Mouse (Mus musculus): ENCODE results near the gene Pif1.

Pif1 gene

GRCm38 (mm10) chr9:65558806-65559205, 28.2 kb upstream of the Pif1 start:
- intact Hi-C loops (cut with DNase I), result no loop called here

- intact Hi-C loops (cut with DNase I), result no loop called here
These were observed 25.9 kb upstream of the Pif1 start for GRCm38 (mm10) chr9:65561016-65561415.

GRCm38 (mm10) chr9:65562081-65562506, 24.9 kb upstream of the Pif1 start:
- intact Hi-C loops (cut with DNase I), result no loop called here

GRCm38 (mm10) chr9:65563073-65563472, 23.9 kb upstream of the Pif1 start:
- intact Hi-C loops (cut with DNase I), result no loop called here

- intact Hi-C loops (cut with DNase I), result no loop called here
These were observed 22.3 kb upstream of the Pif1 start for GRCm38 (mm10) chr9:65564698-65565097.

- intact Hi-C loops (cut with DNase I), result no loop called here
These were observed 18.2 kb upstream of the Pif1 start for GRCm38 (mm10) chr9:65568787-65569186.

GRCm38 (mm10) chr9:65569491-65569971, 17.4 kb upstream of the Pif1 start:
- intact Hi-C loops (cut with DNase I), result no loop called here

GRCm38 (mm10) chr9:65572837-65573236, 14.1 kb upstream of the Pif1 start:
- intact Hi-C loops (cut with DNase I), result no loop called here

- intact Hi-C loops (cut with DNase I), result no loop called here
These were observed 12.2 kb upstream of the Pif1 start for GRCm38 (mm10) chr9:65574513-65575392.

- intact Hi-C loops (cut with DNase I), result no loop called here
These were observed 11.4 kb upstream of the Pif1 start for GRCm38 (mm10) chr9:65575393-65576196.

- intact Hi-C loops (cut with DNase I), result no loop called here
These were observed 10.0 kb upstream of the Pif1 start for GRCm38 (mm10) chr9:65576861-65577510.

- intact Hi-C loops (cut with DNase I), result no loop called here
These were observed 9.3 kb upstream of the Pif1 start for GRCm38 (mm10) chr9:65577511-65578196.

- intact Hi-C loops (cut with DNase I), result no loop called here
These were observed 8.1 kb upstream of the Pif1 start for GRCm38 (mm10) chr9:65578801-65579249.

GRCm38 (mm10) chr9:65579781-65580371, 7.1 kb upstream of the Pif1 start, which contains the start of gene Plekho2:
Gene Plekho2, minus strand, starts transcription at chr9:65580040.
- intact Hi-C loops (cut with DNase I), result loop anchor here (1.0 to 10.0 kb wide), 2 partner anchors 56 to 145 kb away; partner anchors contain the start of gene Mtfmt

GRCm38 (mm10) chr9:65580401-65581256, 6.3 kb upstream of the Pif1 start:
- intact Hi-C loops (cut with DNase I), result loop anchor here (1.0 to 10.0 kb wide), 2 partner anchors 56 to 146 kb away; partner anchors contain the start of gene Mtfmt

GRCm38 (mm10) chr9:65583045-65583444, 3.9 kb upstream of the Pif1 start:
- intact Hi-C loops (cut with DNase I), result loop anchor here (10.0 kb wide), 1 partner anchor 148 kb away; the partner anchor contains the start of gene Mtfmt

- intact Hi-C loops (cut with DNase I), result loop anchor here (10.0 kb wide), 1 partner anchor 152 kb away; the partner anchor contains the start of gene Mtfmt
These were observed 261 bp downstream of the Pif1 start for GRCm38 (mm10) chr9:65587270-65587572.

- intact Hi-C loops (cut with DNase I), result loop anchor here (10.0 kb wide), 1 partner anchor 153 kb away; the partner anchor contains the start of gene Mtfmt
These were observed 806 bp downstream of the Pif1 start for GRCm38 (mm10) chr9:65587573-65588358.

Data from adrenal gland (tissue).